Mouse (Mus musculus) adrenal gland (tissue): ENCODE data around the gene Fastk.

Experiments used
- intact Hi-C: fragments of 180-260 bp; cut with DNase I; formaldehyde crosslinking; loops from one replicate; pipeline ENCODE4 v1.15.1; 2025

Gene Fastk

GRCm38 (mm10) chr5:24453283-24453984, 8.3 kb upstream of the Fastk start:
- intact Hi-C loops = no loop called here

DNA sequence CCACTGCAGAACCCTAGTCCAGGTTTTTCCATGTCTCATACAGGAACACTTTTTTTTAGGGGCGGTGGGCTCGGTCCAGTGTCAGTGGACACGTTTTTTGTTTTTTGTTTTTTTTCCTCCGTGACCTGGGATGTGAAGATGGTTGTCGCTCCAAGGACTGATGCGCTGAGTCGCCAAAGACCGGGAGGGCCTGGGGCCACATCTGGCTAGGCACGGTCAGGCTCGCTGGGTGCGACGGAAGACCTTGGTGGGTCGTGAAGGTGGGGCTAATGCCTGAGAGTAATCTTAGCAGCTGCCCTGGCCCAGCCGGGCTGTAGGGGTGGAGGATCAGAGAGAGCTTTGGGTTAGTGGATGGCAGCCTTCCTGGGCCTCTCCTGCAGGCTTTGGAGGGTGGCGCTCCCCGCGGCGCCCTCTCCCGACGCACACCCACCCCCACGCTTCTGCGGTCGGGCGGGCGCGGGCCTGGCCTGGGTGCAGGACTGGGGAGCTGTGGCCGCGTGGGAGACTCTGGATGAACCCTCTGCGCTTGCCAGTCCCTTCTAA, 7.7 kb upstream of the Fastk start:
- intact Hi-C loops = no loop called here

DNA sequence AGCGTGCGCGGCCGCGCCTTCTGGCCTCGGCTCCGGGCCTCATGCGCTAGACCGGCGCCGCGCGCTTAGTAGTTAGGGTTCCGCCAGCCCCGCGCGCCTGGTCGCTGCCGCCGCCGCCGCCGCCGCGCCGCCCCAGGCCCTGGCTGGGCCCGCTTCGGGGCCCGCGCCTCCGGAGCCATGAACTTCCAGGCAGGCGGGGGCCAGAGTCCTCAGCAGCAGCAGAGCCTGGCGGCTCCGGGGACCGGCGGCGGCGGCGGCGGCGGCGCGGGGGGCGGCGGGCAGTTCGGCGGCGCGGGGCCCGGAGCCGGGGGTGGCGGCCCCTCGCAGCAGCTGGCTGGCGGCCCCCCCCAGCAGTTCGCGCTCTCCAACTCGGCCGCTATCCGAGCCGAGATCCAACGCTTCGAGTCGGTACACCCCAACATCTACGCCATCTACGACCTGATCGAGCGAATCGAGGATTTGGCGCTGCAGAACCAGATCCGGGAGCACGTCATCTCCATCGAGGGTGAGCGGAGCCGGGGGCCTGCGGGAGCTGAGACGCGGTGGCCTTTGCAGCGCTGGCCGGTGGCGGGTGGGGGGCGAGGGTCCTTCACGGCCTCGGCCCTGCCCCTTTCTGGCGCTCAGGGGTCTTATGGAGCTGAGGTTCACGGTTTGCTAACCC, 7.1 kb upstream of the Fastk start, which contains the start of gene Agap3:
Gene Agap3, plus strand, starts transcription at position 148 of the 661 bp plus-strand sequence.
- intact Hi-C loops = no loop called here

DNA sequence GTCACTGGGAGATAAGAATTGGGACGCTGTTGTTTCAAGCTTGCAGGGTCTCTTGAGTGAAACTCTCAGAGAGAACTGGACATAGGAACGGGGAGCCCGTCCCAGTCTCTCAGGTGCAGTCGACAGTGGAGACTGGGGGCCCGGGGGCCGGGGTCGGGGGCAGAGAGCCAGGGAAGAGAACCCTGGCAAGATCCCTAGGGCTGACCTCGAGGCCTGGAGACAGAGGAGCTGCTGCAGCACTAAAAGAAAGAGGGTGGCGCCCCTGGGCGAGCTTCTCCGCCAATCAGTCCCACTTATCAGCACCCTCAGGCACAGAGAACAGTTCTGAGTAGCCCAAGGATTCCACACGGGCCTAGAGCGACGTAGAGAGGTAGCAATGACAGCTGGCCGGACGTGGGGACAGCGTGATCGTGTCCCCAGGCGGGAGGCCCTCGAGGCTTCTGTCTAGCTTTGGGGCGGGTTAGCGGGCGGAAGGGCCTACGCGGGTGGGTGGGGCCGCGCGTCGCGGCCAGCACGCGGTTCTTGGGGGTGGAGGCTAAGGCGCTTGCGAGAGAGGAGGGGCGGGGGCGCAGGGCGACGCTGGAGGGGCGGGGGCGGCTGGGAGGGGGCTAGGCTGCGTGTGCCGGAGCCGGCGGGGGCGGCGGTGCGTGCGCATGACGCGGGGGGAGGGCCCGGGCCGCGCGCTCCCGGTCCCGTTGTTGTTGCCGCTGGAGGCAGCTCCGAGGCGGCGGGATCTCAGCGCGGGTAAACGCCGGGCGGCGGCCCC, 6.4 kb upstream of the Fastk start:
- intact Hi-C loops = no loop called here

- intact Hi-C loops = no loop called here
These were observed 2.7 kb upstream of the Fastk start, which contains the start of gene Tmub1 for GRCm38 (mm10) chr5:24447624-24448298. Tmub1 (minus strand) TSS chr5:24447854.

GRCm38 (mm10) chr5:24446630-24447029, 1.5 kb upstream of the Fastk start:
- intact Hi-C loops = no loop called here

DNA sequence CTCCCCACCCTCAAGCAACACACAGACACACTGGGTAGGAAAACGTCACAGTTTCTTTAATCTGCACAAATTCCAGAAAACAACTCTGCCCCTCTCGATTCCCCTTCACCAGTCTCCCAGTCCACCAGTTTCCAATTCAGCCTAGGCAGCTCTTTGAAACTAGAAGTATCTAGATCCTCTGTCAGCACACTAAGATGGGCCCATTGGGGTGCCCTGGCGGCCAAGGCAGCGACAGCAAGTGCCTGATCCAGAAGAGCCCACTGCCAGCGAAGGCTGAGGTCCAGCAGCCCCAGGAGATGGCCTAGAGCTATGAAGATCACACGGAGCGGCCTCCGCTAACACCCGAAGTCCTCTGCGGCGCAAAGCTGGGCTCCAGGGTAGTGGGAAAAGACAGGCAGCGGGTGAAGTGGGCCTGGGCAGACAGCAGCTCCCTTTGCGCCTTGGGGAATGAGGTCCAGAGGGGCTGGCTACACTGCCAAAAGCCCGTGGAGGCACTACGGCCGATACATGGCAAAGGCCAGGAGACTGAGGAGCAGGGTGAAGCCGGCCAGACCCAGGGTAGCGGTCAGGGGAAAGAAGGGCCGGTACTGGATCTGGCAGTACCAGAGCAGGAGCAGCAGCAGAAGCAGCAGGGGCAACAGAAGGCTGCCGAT, 467 bp upstream of the Fastk start:
- intact Hi-C loops = no loop called here

- intact Hi-C loops = no loop called here
These were observed 1.2 kb downstream of the Fastk start for GRCm38 (mm10) chr5:24443927-24444326.

- intact Hi-C loops = no loop called here
These were observed 1.9 kb downstream of the Fastk start for GRCm38 (mm10) chr5:24443204-24443603.

GRCm38 (mm10) chr5:24442029-24442428, 3.1 kb downstream of the Fastk start:
- intact Hi-C loops = no loop called here

- intact Hi-C loops = no loop called here
These were observed 3.9 kb downstream of the Fastk start for GRCm38 (mm10) chr5:24441187-24441586.

- intact Hi-C loops = no loop called here
These were observed 11.1 kb downstream of the Fastk start for GRCm38 (mm10) chr5:24433993-24434392.

- intact Hi-C loops = no loop called here
These were observed 16.5 kb downstream of the Fastk start for GRCm38 (mm10) chr5:24428596-24428995.

DNA sequence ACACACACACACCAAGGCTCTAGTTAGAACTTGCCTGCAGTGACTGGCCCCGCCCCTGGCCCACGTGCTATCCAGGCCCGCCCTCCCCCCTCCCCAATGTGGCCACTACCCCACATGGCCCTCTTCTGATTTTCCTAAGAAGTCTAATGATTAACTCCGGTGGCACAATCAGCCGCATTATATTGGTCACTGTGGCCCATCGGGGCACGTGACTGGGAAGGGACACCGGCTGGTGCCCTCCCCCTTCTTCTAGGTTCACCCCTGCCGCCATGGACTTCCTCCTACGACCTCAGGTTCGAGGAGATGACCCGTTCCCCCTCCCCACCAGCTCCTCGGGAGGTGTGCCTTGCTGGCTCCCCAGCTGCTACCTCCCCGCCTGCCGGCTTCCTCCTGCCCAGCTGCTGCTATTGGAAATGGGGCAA, 17.1 kb downstream of the Fastk start:
- intact Hi-C loops = no loop called here

DNA sequence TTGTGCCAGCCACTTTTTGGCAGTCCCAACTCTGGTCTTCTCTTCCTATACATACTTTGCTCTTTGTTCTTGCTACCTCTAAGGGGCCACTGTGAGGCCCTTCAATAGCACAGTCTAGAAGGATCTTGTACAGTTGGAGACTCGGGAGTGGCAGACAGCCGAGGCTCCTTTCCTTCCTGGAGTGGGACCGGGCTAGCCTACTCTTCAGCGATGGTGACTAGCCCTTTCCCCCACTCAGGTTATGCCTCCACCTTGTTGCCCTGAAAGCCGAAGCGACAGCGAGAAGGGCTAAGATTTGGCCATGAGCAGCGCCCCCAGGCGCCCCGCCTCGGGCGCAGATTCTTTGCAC, 17.8 kb downstream of the Fastk start:
- intact Hi-C loops = no loop called here

GRCm38 (mm10) chr5:24426556-24427284, 18.4 kb downstream of the Fastk start:
- intact Hi-C loops = no loop called here

DNA sequence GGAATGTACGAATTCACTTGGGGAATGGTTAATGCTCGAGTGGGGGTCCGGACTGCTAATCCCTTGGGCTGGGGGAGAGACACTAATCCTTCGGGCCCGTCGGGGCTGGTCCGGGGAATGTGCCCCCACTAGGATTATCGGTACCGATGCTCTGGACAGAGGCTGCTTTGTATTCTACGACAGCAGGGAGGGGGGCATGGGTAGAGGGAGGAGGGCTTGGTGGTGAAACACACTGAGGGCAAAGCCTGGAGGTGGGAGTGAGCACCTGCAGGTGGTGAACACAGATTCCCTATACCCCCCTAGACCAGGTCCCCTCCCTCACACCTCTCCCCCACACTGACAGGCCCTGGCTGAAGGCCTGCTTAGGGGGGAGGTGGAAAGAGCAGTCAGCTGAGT, 19.1 kb downstream of the Fastk start:
- intact Hi-C loops = no loop called here

- intact Hi-C loops = no loop called here
These were observed 19.6 kb downstream of the Fastk start for GRCm38 (mm10) chr5:24425421-24426036.

DNA sequence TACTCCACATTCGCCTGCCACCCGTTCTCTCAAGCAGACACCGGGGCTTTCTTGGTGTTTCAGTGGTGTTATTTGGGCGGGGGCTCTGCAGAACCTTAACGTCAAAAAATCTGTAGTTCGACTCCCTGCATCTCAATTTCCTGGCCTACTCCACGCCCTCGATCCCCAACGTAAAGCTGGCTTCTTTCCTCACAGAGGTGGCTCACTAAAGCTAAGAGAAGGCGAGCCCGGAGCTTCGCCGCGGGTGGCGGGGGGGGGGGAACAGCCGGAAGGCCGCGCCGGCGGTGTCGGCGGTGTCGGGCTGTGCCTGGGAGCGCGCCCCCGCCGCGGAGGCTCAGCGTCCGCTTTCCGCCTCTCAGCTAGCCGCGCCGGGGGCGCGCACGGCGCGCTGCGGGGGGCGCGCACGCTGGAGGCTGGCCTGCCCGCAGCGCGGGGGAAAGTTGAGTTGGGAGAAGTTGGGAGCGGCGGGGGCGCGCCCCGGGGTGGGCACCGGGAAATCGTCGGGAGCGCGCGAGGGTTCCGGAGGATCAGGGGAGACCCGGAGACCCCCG, 20.2 kb downstream of the Fastk start:
- intact Hi-C loops = no loop called here
